Mouse (Mus musculus) urinary bladder, postnatal 25 days (tissue): ENCODE data around the gene Trove2.
A peak's percentile ranks its signal among the peaks of the same experiment; 100 is the strongest.

ENCODE experiments used
- DNase-seq: peaks from one replicate; pipeline ENCODE4 v3.0.0; 2022; ENCODE audit warnings: low spot score

Trove2 gene

DNA sequence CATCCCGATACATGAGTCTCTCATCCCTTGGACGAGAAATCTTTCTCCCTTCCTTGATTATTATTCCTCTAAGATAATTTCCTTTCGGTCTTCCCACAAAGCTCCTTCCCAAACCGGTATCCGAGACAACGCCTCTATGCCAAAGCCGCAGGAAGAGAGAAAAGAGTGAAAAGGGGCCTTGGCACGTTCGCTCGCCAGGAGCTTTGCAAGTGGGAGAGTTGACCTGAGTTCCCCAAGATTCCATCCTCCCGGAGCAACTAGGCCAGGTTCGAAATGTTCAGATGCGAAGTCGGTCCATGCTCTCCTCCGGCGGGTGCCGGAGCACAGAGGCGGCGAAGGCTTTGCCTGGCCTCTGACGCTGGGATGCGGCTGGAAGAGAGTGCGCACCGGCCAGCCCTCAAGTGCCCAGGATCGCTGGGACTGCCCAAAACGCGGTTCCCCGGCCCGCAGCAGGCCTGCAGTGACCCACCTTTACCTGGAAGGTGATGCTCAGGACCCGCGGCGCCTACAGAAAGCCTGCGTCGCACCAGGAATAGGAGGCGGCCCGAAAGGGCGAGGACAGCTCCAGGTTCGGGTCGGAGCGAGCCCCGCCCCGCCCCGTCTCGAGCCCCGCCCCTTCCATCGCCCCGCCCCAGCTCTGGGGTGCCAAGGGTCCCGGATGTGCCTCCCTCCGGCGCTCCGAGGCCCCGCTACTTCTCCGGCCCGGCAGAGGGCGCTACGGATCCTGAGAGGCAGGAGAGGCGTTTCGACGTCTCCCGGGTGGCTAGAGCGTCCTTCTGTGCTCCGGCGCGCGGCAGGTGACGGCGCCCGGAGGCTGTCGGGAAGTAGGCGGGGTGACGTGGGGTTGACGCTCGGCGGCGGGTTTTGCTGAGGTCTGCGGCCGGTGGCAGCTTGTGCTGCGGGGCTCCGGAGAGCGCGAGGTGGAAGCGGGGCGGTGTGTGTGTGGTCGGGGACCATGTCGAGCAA, at the start of gene Trove2, which contains the start of gene Uchl5:
Trove2 (minus strand) TSS at position 623 of the 966 bp plus-strand sequence.
Uchl5 (plus strand) TSS at position 827 of the 966 bp plus-strand sequence.
- peak; percentile 97 for DNase-seq

DNA sequence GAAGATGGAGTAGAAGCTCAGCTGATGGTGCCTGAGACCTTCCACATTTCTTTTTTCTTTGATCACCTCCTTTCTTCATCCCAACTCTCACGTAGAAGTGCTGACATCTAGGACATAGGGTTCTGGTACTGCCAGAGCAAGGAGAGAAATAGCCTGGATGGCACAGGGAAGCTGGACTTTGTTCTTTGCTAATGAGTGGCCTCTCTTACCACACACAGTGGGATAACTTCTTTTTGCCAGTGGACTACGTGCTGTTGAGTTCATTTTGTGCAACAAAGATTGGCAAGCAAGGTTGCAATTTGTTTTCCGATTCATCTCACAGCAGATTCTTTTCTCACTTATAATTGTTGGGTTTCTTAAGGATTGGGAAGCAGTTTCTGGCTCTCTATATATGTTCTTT, 45.8 kb upstream of the Trove2 start:
- DNase-seq: no peak

DNA sequence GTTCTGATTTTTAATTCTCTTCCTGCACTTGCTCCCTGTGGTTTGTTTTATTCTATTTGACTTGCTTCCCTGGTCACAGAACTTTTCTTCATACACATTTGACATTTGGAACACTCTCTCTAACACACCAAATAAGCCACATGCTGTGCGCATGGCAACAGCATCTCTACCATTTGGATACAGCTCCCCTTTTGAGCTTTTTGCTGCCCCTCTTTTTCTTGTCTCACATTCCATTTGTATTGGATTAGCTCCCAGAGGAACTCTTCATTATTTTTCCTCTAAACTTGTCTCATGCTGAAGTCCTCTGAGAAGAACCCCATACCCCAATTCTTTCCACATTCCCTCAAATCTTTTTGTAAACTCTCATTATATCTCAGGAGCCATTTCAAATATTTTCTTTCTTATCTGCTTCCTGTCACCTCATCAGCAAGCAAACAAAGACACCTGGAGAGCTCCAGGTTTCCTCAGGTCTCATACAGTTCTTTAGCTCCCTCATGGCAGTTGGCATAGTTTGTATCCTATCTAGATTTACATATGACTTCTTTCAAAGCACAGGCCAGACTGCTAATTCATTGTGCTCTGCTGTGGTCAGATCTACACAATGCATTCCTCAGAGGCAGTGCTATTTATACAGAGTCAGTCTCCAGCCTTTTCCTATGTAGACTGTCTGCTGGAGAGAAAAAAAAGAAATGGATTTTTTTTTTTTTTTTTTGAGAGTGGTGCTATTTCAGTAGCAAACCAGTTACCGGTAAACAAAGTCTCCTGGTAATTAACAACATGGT, 43.4 kb upstream of the Trove2 start:
- no peak for DNase-seq

DNA sequence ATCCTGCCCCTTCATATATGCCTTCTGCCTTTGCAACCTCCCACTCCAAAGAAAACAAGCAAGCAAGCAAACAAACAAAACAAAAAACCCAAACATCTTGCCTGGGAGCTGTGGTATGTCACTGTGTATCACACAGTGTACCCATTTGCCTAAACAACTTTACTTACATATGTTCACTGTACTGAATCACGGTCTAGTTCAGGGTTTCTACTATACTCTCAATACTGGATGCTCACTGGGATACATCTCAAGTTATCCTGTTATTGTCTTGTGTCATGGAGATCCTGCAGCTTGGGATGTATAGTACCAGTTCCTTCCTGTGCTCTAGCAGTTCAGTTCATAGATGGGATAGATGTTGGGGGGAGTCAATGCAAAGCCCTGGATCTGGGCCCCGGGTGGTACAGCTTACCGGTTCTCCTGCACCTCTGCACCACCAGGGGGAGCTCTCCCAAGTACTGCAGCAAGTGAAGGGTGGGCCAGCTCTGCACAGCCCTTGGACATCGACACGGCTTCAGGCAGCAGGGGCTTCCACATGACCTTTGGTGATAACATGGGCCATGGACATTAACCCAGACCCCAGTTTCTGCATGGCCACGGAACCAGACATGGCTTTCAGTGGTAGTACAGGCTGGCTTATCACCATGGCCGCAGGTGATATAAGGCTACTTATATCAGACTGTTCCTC, 37.0 kb upstream of the Trove2 start:
- peak; percentile 77 for DNase-seq

DNA sequence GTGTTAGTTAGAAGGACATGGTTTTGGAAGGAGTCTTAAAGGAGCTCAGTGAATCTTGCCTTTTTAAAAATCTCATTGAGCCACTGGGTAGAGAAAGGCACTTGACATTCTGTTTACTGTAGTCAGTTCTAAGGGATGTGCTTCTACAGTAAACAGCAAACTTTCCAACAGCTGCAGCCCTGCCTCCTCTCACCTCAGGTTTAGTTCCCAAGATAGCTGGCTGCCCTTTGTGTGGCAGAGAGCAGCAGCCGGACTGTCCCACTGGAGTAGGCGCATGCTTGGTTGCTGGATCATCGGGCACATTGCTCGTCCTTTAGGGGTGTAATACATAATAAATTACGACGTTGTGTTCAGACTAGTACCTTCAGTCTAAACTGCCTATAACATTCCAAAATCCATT, 32.2 kb upstream of the Trove2 start:
- DNase-seq: no peak

DNA sequence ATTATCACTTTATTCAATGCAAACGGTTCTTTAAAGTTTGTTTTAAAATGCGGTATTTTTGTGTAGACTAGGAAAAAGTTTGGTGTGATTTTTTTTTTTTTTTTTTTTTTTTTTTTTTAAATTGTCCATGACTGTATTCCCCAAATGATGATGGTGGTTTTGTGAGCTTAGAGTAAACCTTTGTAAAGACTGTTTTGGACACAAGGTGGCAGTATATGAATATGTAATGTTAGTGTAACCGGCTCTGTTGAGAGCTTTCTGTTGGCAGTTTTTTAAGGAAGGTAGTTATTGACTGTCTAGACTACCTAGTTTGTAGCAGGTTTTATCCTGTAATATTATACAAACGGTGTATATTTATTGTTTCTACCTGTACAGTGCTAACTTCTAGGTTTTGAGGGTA, 26.7 kb upstream of the Trove2 start:
- DNase-seq: peak; percentile 9

DNA sequence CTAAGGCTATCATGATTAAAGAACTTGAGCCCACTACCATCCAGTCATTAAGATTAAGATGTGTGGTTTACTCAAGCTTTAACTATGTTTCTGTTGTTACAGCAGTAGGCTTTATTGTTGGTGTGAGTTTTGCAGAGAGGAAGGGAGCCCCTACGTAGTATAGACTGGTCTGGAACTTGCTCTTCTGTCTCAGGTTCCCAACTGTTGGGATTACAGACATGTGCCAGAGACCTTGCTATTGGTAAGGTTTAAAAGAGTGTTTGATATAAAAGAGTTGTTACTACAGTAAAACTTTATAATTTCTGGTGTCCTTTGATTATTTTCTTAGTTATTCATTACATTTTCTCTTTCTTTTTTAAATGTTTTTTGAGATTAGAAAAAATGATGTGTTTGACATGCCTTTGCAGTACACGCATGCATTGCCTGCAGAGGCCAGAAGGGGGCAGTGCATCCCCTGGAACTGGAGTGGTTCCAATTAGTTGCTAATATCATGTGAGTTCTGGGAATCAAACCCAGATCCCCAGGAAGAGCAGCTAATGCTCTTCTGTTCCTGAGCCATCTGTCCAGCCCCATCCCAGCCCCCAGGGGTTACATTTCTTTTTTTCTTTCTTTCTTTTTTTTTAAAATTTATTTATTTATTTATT, 11.8 kb upstream of the Trove2 start:
- DNase-seq: peak; percentile 18

DNA sequence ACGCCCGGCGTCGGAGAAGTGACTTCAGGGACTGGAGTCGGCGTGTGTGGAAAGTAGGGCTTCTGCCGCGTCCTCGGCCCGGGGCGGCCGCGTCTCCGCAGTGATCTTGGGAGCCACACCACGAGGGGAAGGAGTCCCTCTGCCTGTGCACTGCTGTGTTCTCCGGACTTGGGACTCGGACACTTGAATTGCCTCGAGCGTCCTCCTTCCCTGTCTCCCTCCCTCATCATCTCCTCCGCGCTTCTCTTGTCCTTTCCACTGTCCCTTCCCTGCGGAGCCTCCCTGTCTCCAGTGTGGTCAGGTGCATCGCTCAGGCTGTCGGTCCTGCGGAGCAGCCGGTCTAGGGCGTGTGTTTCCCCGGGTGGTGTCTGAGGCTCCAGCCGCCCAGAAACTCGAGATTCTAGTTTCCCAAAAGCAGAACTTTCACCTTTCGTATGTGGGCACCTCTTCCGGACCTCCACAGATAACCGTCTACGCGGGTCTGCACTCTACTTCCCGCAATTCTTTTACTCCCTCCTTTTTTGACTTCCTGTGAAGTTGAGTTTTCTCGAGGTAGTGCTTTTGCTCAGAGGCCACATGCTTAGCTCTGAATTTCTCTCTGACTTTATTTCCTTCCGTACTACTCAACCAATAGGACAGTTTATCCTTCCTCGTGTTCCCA, 820 bp upstream of the Trove2 start:
- DNase-seq: no peak

DNA sequence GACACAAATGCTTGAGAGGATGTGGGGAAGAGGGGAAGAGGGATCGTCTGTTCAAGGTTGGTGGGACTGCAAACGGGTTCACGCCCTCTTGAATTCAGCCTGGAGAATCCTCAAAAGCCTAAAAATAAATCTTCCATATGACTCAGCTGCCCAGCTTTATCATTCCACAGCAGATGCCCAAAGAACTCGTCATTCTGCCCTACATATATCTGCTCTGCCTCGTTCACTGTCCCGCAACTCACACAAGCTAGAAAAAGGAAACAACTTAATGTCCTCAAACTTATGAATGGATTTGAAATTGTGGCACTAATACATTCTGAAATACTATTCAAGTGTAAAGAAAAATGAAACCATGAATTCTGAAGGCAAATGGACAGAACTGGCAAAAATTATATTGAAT, 3.0 kb downstream of the Trove2 start:
- no peak for DNase-seq

DNA sequence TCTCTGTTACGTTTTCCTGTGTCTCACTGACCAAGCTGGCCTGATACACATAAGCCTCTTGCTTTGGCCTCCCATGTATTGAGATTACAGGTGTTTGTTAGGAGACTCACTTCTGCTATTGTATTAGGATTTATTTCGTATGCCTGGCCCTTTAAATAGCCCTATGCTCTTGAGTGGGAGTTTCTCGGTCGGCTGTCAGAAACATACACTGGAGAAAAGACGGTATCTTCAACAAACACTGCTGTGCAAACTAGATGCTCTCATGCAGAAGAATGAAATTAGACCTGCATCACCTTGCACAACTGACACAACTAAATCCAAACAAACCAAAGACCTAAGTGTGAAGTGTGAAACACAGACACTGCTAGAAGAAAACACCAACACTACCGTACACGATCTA, 3.8 kb downstream of the Trove2 start:
- DNase-seq: no peak

DNA sequence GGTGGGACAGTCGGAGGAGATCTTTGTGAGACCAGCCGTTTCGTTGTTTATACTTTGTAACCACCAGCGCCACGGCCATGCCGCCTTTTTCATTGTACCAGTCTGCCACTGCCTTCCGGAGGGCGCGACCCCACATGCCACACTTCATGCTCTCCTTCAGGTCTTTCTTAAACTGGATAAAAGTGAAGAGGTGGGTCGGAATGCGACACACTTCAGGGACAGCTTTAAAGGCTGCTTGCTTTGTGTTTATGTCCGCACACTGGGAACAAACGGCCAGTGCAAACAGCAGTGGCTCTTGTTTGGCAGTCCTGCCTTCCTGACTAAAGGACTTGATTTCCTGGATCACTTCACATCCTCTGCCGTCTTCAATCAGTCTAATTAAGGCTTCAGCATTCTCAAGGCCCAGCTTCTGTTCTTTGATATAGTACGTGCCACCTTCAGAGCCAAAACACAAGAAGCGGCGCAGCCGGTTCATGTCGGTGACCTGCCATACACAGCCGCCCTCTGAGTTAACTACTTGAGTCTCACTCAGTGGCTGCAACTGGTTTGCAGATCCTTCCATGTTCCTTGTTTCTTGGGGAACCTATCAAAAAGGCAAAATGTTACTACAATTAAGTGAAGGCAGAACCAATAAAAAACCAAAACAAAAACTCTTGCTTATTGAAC, 6.3 kb downstream of the Trove2 start:
- no peak for DNase-seq

DNA sequence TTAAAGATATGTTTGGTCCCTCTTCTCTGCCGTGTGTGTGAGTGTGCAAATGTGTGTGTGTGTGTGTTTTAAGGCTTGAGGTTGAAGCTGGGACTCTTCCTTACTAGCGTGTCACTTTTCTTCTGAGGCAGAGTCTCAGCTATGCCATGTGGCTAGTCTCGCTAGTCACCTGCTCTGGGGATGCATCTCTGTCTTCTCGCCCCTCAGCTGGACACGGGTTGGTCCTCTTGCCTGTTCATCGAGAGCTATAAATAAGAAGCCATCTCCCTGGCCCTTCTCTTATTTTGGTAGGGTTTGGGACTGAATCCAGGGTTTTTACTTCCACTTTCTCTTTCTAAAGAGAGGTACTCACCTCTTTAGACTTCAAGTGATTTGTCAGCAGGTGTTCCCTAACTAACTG, 10.6 kb downstream of the Trove2 start:
- no peak for DNase-seq

DNA sequence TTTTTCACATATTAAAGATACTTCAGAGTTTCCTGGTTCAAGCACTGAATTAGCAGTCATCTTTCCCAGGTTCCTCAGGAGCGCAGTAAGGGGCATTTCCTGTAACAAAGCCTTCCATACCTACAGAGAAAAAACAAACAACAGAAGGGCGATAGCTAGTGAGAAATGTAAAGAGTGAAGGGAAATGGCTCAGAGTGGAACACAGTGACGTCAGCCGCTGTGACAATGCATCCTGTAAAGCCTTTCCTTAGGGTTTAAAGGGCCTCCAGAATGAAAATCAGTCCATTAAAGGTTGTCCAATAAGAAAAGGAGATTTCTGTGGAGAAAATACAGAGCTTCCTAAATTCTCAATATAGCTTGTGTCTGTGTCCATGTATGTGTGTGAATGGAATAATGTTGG, 11.1 kb downstream of the Trove2 start:
- DNase-seq: no peak

DNA sequence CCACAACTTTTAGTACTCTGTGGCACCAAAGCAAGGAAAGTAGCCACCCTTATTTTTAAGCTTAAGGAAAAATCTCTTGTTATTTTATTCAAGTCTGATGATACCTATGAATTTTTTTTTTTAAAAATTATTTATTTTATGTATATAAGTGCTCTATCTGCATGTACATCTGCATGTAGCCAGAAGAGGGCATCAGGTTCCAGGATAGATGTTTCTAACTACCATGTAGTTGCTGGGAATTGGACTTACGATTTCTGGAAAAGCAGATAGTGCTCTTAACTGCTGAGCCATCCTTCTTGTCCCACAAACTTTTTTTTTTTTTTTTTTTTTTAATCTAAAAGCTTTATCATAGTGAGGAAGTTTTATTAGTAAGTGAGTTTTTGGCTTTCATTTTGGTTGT, 12.4 kb downstream of the Trove2 start:
- DNase-seq: no peak

DNA sequence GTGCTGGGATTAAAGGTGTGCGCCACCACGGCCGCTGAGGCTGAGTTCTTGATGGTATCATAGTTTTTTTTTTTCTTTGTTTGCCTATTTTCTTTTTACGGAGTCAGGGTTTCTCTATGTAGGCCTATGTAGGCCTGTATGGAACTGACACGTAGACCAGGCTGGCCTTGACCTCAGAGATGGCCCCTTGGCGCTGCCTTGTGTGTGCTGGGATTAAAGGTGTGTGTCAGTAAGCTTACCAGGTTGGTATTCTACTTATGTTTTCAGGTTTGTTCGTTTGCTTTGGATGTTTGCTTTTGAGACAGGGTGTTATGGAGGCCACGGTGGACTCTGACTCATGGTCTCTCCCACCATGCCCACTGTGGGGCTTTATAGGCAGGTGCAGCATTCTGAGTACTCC, 14.7 kb downstream of the Trove2 start:
- DNase-seq: no peak

DNA sequence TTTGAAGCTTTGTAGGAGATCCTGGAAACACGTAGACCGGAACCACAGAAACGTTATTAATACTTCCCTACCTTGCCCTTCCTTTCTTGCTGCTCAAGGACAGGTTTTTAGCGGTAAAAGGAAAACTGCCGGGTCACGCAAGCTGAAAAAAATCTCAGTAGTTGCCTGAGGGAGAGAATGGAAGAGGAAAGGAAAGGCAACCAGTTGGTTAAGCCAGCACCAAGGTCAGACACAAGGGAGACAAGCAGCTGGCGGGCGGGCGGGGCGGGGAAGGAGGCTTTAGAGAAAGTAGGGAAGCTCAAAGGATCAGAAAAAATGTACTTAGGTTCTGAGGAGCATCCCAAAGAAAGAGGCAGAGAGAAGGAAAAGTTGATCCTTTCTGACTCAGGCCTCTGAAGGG, 31.0 kb downstream of the Trove2 start:
- no peak for DNase-seq

DNA sequence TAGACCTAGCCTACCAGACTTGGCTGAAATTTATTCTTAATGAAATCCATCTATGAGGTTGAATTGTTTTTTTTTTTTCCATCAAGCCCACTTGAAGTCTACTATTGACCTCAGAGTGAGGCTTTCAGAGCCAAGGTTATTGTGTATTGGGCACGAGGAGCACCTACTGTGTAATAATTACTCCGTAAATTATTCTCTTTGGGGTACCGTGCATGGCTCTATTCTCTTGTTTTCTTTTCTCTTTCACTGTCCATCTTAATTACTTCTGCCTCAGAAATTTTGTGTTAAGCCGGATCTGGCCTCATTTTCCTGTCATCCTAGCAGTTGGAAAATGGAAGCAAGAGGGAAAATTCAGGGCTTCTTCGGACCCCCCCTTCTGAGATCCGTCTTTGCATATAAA, 34.7 kb downstream of the Trove2 start:
- DNase-seq: no peak

DNA sequence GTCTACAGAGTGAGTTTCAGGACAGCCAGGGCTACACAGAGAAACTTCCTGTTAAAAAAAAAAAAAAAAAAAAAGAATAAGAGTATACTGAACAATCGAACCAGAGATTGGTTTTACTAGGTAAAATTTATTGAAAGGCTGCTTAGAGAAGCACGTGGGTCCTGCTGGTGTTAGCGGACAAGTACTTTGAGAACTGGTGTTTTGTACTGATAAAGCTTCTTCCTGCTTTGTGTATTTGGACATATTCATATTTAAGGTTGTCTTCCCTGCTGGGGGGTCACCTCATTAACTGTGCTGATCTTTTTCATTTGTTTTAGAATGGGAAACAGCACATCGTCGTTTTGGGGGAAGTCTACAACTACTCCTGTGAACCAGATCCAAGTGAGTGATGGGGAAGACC, 35.5 kb downstream of the Trove2 start:
- no peak for DNase-seq

DNA sequence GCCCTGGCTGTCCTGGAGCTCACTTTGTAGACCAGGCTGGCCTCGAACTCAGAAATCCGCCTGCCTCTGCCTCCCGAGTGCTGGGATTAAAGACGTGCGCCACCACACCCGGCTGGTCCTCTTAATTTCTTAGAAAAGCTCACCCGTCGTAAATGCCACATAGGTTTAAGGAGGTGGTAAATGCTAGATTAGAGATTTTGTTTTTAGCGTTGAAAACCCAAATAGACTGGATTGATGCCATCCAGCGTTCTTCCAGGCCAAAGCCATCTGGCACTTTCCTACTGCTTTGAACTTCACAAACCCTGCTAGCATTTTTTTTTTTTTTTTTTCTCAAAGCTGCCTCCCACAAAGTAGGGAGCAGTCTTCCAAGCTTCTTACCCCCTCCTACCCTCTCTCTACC, 36.3 kb downstream of the Trove2 start:
- no peak for DNase-seq

DNA sequence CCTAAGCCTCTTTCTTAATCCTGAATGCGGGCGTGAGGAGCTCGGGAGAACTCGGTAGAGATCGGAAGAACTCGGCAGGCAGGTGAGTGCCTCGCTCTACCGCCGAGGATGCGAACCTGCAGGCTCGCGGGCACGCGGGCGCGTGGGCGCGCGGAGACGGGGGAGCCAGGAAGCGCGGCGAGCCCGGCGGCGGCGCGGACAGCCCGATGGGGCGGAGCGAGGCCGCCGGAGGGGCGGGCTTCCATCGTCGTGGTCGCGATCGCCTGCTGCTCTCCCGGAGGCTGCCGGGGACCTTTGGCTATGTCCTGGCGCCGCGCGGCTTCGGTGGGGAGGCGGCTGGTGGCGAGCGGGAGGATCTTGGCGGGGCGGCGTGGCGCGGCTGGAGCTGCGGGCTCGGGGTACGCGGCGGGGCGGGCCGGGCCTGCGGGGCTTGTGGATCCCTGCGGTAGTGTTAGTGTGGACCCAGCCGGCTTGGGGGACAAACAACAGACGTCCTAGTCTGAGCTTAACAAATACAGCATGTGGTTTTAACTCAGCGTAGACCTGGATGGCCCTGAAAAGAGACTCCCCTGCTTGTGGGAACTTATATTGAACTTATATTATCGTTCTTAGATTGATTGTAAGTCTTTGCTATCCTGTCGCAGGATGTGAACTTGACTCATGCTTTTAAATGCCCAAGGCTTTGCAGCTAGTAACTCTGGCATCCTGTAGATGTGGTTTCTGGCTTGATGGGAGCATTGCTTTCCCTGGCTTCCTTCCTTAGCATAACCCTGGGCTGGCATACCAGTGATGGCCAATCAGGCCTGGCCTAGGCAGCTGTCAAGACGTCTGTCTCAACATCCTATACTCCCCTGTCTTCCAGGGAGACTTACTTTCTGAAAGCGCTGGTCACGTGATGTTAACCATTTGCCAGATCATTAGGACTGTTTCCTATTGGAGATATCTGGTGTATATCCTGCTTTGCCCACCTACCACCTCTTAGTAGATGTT, 37.2 kb downstream of the Trove2 start:
- DNase-seq: peak; percentile 90
